19 mouse cellular contexts compared by ENCODE assay signal in genomic region chr1:190444366-190444765, GRCm38 (mm10).
"Had no signal": no experiment of that assay in that cellular context is flagged by ENCODE, and none has a peak within 500 bp of the region (broad histone marks: within the 10 kb centered on the region; RNA-seq: fewer than 3 reads in every experiment).

No protein-coding gene starts in this region.

- H3K9ac ChIP-seq: liver, embryonic 13.5 days; midbrain, embryonic 12.5 days; neural tube, embryonic 13.5 days had no signal

- H3K9me3 ChIP-seq: liver, embryonic 13.5 days; midbrain, embryonic 12.5 days; neural tube, embryonic 13.5 days had no signal

- H3K27ac ChIP-seq: layer of hippocampus, adult 2 months; left cerebral cortex, adult 2 months; liver, embryonic 13.5 days; midbrain, embryonic 12.5 days; neural tube, embryonic 13.5 days; stomach, postnatal 0 days had no signal

- H3K4me1 ChIP-seq: liver, embryonic 13.5 days had no signal

- DNase-seq: layer of hippocampus, postnatal 36 days; liver, embryonic 13.5 days; lung, adult 2 months; lung, postnatal 14 days; lung, postnatal 4 days; right cerebral cortex, adult 18-20 months; right cerebral cortex, postnatal 14 days; right cerebral cortex, postnatal 4 days; thymus, adult 2 months; thymus, postnatal 14 days; thymus, postnatal 4 days had no signal

- H3K36me3 ChIP-seq: liver, embryonic 13.5 days; midbrain, embryonic 12.5 days; neural tube, embryonic 13.5 days had no signal

- ATAC-seq: intestine, postnatal 0 days; midbrain, embryonic 16.5 days had no signal

- H3K4me3 ChIP-seq: layer of hippocampus, adult 2 months; left cerebral cortex, adult 2 months; liver, embryonic 13.5 days; midbrain, embryonic 12.5 days; myocyte; neural tube, embryonic 13.5 days had no signal

- H3K4me2 ChIP-seq: liver, embryonic 13.5 days; midbrain, embryonic 12.5 days; neural tube, embryonic 13.5 days had no signal
